Mouse (Mus musculus): ENCODE data around the gene Agap1. TPM values are rescaled to one million over a fixed set of nuclear protein-coding genes. Genes with fewer than 3 reads are reported as not detected.

Gene Agap1
- polyA plus RNA-seq, 1 experiment from 2014 or later: 21.3 TPM

GRCm38 (mm10) chr1:89940961-89941524, 486.4 kb downstream of the Agap1 start:
- Histone ChIP-seq H3K27me3 (ENCODE audit: insufficient read depth, low read length) (peaks cover 89% of the 10 kb centered on the region), H3K9me3 (ENCODE audit: low read depth, low read length) (no peaks in the 10 kb centered on the region), H3K36me3 (ENCODE audit: insufficient read depth) (no peaks in the 10 kb centered on the region), H3K4me2 (no peak overlapping the region; the same call in 1 of the 2 replicates), H3K4me3 (ENCODE audit: low read depth, low read length) (no peak overlapping the region), H3K27ac (ENCODE audit: low read depth) (no peak overlapping the region), H3K9ac (no peak overlapping the region), H3K4me1 (ENCODE audit: insufficient read depth) (no peaks in the 10 kb centered on the region)
- peak; percentile 12 for DNase-seq
- no peak for ATAC-seq (ENCODE audit: insufficient read depth)
- WGBS: 14% methylated on average over 15 of the region's 15 CpGs
- TF ChIP-seq CTCF (IDR thresholded peaks at IDR 0.05; ENCODE audit: low read depth): no peak

GRCm38 (mm10) chr1:89941701-89942381, 487.2 kb downstream of the Agap1 start:
- TF ChIP-seq CTCF (IDR thresholded peaks at IDR 0.05; ENCODE audit: low read depth): no peak
- Histone ChIP-seq H3K27ac (ENCODE audit: low read depth) (no peak overlapping the region), H3K4me1 (ENCODE audit: insufficient read depth) (no peaks in the 10 kb centered on the region), H3K9me3 (ENCODE audit: low read depth, low read length) (no peaks in the 10 kb centered on the region), H3K4me3 (ENCODE audit: low read depth, low read length) (peak overlapping the region; percentile 13; the same call in 1 of the 2 replicates), H3K4me2 (peak overlapping the region; percentile 48), H3K27me3 (ENCODE audit: insufficient read depth, low read length) (peaks cover 81% of the 10 kb centered on the region), H3K36me3 (ENCODE audit: insufficient read depth) (no peaks in the 10 kb centered on the region), H3K9ac (no peak overlapping the region)
- WGBS: under 1% methylated on average over 40 of the region's 40 CpGs
- ATAC-seq (ENCODE audit: insufficient read depth) (no peak), DNase-seq (peak; percentile 30)

GRCm38 (mm10) chr1:89942395-89942976, 487.9 kb downstream of the Agap1 start:
- Histone ChIP-seq H3K27ac (ENCODE audit: low read depth) (no peak overlapping the region), H3K4me1 (ENCODE audit: insufficient read depth) (no peaks in the 10 kb centered on the region), H3K4me3 (ENCODE audit: low read depth, low read length) (peak overlapping the region; percentile 13; the same call in 1 of the 2 replicates), H3K9ac (no peak overlapping the region), H3K36me3 (ENCODE audit: insufficient read depth) (no peaks in the 10 kb centered on the region), H3K4me2 (peak overlapping the region; percentile 48), H3K9me3 (ENCODE audit: low read depth, low read length) (no peaks in the 10 kb centered on the region), H3K27me3 (ENCODE audit: insufficient read depth, low read length) (peaks cover 75% of the 10 kb centered on the region)
- 6% methylated on average over 15 of the region's 15 CpGs for WGBS
- ATAC-seq (ENCODE audit: insufficient read depth) (no peak), DNase-seq (no peak)
- TF ChIP-seq CTCF (IDR thresholded peaks at IDR 0.05; ENCODE audit: low read depth): no peak

GRCm38 (mm10) chr1:89943202-89943601, 488.6 kb downstream of the Agap1 start:
- WGBS: 3% methylated on average over 16 of the region's 16 CpGs
- no peaks in the 10 kb centered on the region for H3K9me3 ChIP-seq (ENCODE audit: low read depth, low read length)
- no peaks in the 10 kb centered on the region for H3K4me1 ChIP-seq (ENCODE audit: insufficient read depth)
- TF ChIP-seq CTCF (IDR thresholded peaks at IDR 0.05; ENCODE audit: low read depth): peak; percentile 90
- H3K4me2 ChIP-seq: no peak overlapping the region
- H3K27me3 ChIP-seq (ENCODE audit: insufficient read depth, low read length): peaks cover 68% of the 10 kb centered on the region
- no peak overlapping the region for H3K9ac ChIP-seq
- no peak overlapping the region for H3K4me3 ChIP-seq (ENCODE audit: low read depth, low read length)
- ATAC-seq (ENCODE audit: insufficient read depth): peak; percentile 53; the same call in 1 of the 2 replicates
- H3K36me3 ChIP-seq (ENCODE audit: insufficient read depth): no peaks in the 10 kb centered on the region
- no peak overlapping the region for H3K27ac ChIP-seq (ENCODE audit: low read depth)
- peak; percentile 90 for DNase-seq

Measured in lung, embryonic 14.5 days (tissue).